Mouse (Mus musculus) right cerebral cortex, postnatal 10 days (tissue): ENCODE measurements around the gene Actn1.

Source experiments
- DNase-seq, 2 experiments: peaks; one replicate each; pipeline ENCODE4 v3.0.0; 2021; ENCODE audit warnings: low spot score in 2 of 2

The Actn1 gene

GRCm38 (mm10) chr12:80181831-80182230 lies 78.3 kb downstream of the Actn1 start:
- DNase-seq = no peak

- no peak for DNase-seq
Observed at GRCm38 (mm10) chr12:80178035-80178434, 82.1 kb downstream of the Actn1 start.

- DNase-seq = no peak
Observed at GRCm38 (mm10) chr12:80168736-80169135, 91.4 kb downstream of the Actn1 start.

- peak; percentile 87 for DNase-seq
Observed at GRCm38 (mm10) chr12:80168178-80168686, 91.9 kb downstream of the Actn1 start.

- no peak for DNase-seq
Observed at GRCm38 (mm10) chr12:80167321-80167720, 92.8 kb downstream of the Actn1 start.

GRCm38 (mm10) chr12:80166651-80167050 lies 93.5 kb downstream of the Actn1 start:
- peak in 1 of 2 experiments; percentile 51 for DNase-seq

GRCm38 (mm10) chr12:80164526-80164925 lies 95.6 kb downstream of the Actn1 start:
- DNase-seq = no peak

GRCm38 (mm10) chr12:80162448-80162847 lies 97.7 kb downstream of the Actn1 start:
- no peak for DNase-seq

GRCm38 (mm10) chr12:80157675-80158074 lies 102.5 kb downstream of the Actn1 start:
- DNase-seq = no peak

- peak; percentile 57 to 70 for DNase-seq
Observed at GRCm38 (mm10) chr12:80153687-80154326, 106.4 kb downstream of the Actn1 start.

GRCm38 (mm10) chr12:80153078-80153477 lies 107.1 kb downstream of the Actn1 start:
- no peak for DNase-seq

GRCm38 (mm10) chr12:80151821-80152220 lies 108.3 kb downstream of the Actn1 start:
- no peak for DNase-seq

- DNase-seq = no peak
Observed at GRCm38 (mm10) chr12:80150624-80151023, 109.5 kb downstream of the Actn1 start.

- DNase-seq = no peak
Observed at GRCm38 (mm10) chr12:80147563-80148214, 112.5 kb downstream of the Actn1 start.

GRCm38 (mm10) chr12:80146227-80147223 lies 113.6 kb downstream of the Actn1 start:
- DNase-seq = peak; percentile 82 to 84

GRCm38 (mm10) chr12:80145365-80145764 lies 114.8 kb downstream of the Actn1 start:
- DNase-seq = no peak

GRCm38 (mm10) chr12:80144846-80145245 lies 115.3 kb downstream of the Actn1 start:
- no peak for DNase-seq

GRCm38 (mm10) chr12:80141470-80141869 lies 118.7 kb downstream of the Actn1 start:
- peak in 1 of 2 experiments; percentile 74 for DNase-seq

GRCm38 (mm10) chr12:80141011-80141410 lies 119.2 kb downstream of the Actn1 start:
- no peak for DNase-seq

GRCm38 (mm10) chr12:80137744-80138143 lies 122.4 kb downstream of the Actn1 start:
- DNase-seq = no peak

- no peak for DNase-seq
Observed at GRCm38 (mm10) chr12:80137246-80137645, 122.9 kb downstream of the Actn1 start.
